ENCODE assay signal across 8 mouse cellular contexts in the genomic region with DNA sequence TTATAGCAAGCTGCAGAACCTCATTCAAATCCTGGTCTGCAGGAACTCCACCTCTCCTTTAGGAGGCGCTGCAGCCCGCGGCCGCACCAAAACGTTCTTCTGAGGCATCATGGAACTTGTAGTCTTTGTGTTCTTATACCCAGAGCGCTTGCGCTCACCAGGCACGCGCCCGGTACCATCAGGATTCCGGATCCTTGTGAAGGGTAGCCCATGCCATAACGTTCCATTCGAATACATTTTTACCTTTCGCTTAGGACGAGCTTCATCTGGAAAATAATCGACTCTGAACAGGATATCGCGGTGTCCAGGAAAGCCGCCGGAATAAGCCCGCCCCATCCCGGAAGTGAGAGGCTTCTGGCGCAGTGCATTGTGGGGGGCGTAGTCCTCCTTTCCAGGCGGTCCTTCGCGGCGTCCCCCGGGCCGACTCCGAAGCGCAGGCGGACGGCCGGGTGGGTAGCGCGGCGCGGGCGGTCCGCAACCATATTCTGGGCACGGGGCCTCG. TPM values are rescaled to one million over a fixed set of nuclear protein-coding genes. Genes with fewer than 3 reads are reported as not detected.
DNase-seq lines count a peak whose midpoint lies in the region; ATAC-seq and TF ChIP-seq lines count a peak whose summit lies in the region.

TSS of gene Thap11 (plus strand) at position 418 of the 502 bp plus-strand sequence.

- H3K4me2 ChIP-seq in embryonic facial prominence, embryonic 14.5 days (ENCODE audit: low read depth, low read length) = peak within 1 kb of the TSS; percentile 97
- H3K4me2 ChIP-seq in limb, embryonic 14.5 days (replicated peaks; ENCODE audit: low read depth, low read length, severe bottlenecking) = peak within 1 kb of the TSS; percentile 96
- H3K4me2 ChIP-seq in midbrain, postnatal 0 days (ENCODE audit: low read depth, low read length, poor library complexity, severe bottlenecking) = peak within 1 kb of the TSS; percentile 80

- peaks cover 12% of the 10 kb centered on the region for H3K36me3 ChIP-seq in embryonic facial prominence, embryonic 14.5 days (ENCODE audit: control insufficient read depth, insufficient read depth, low read length)
- H3K36me3 ChIP-seq in limb, embryonic 14.5 days (ENCODE audit: control insufficient read depth, insufficient read depth, low read length) = 0 out of 2 replicates have a peak, but pooled peaks cover 5% of the 10 kb centered on the region
- no peaks in the 10 kb centered on the region for H3K36me3 ChIP-seq in midbrain, postnatal 0 days (ENCODE audit: insufficient read depth, low read length)

- DNase-seq in 3T3-L1 (ENCODE audit: low read depth, low spot score) = peak; percentile 97
- peak; percentile 64 to 84 for DNase-seq in adrenal gland, postnatal 4 days (ENCODE audit: low spot score in 2 of 2)
- peak; percentile 97 for DNase-seq in embryonic facial prominence, embryonic 14.5 days (ENCODE audit: low spot score)
- DNase-seq in heart, adult 8-10 months (ENCODE audit: low spot score) = peak; percentile 91
- DNase-seq in kidney, adult 9 months = peak; percentile 93
- peak; percentile 97 for DNase-seq in limb, embryonic 14.5 days (ENCODE audit: low spot score)
- DNase-seq in midbrain, postnatal 0 days (ENCODE audit: low spot score) = peak; percentile 95
- peak; percentile 84 to 92 for DNase-seq in spleen, postnatal 14 days (ENCODE audit: low spot score in 2 of 2)

- TF ChIP-seq POLR2A in limb, embryonic 14.5 days (IDR thresholded peaks at IDR 0.05; ENCODE audit: borderline replicate concordance, extremely low read depth, insufficient read depth, insufficient read length) = peak; percentile 66; the same call in 1 of the 2 replicates

- H3K9ac ChIP-seq in embryonic facial prominence, embryonic 14.5 days (ENCODE audit: low read depth, low read length) = peak within 1 kb of the TSS; percentile 85
- peak within 1 kb of the TSS; percentile 78 for H3K9ac ChIP-seq in limb, embryonic 14.5 days (ENCODE audit: low read depth, low read length, severe bottlenecking)
- H3K9ac ChIP-seq in midbrain, postnatal 0 days (replicated peaks; ENCODE audit: low read length, poor library complexity, severe bottlenecking) = peak within 1 kb of the TSS; percentile 84

- ATAC-seq in embryonic facial prominence, embryonic 14.5 days (ENCODE audit: low read depth) = peak; percentile 94
- peak; percentile 92 for ATAC-seq in limb, embryonic 14.5 days (ENCODE audit: low FRiP score, low read depth)
- ATAC-seq in midbrain, postnatal 0 days (ENCODE audit: low FRiP score) = peak; percentile 91

- peak within 1 kb of the TSS; percentile 87 for H3K27ac ChIP-seq in embryonic facial prominence, embryonic 14.5 days (replicated peaks; ENCODE audit: low read depth, low read length)
- peak within 1 kb of the TSS; percentile 85 for H3K27ac ChIP-seq in limb, embryonic 14.5 days (replicated peaks; ENCODE audit: low read depth, low read length)
- peak within 1 kb of the TSS; percentile 88 for H3K27ac ChIP-seq in midbrain, postnatal 0 days (ENCODE audit: low read depth, low read length)

- 0% methylated on average over 39 of the region's 43 CpGs for WGBS in embryonic facial prominence, embryonic 14.5 days
- WGBS in limb, embryonic 14.5 days = 1% methylated on average over 42 of the region's 43 CpGs
- WGBS in midbrain, postnatal 0 days = under 1% methylated on average over 41 of the region's 43 CpGs

- TF ChIP-seq CTCF in midbrain, postnatal 0 days (IDR thresholded peaks at IDR 0.05) = peak; percentile 89

- no peaks in the 10 kb centered on the region for H3K27me3 ChIP-seq in embryonic facial prominence, embryonic 14.5 days (replicated peaks; ENCODE audit: control insufficient read depth, insufficient read depth, low read length)
- no peaks in the 10 kb centered on the region for H3K27me3 ChIP-seq in limb, embryonic 14.5 days (ENCODE audit: control insufficient read depth, insufficient read depth, low read length)
- H3K27me3 ChIP-seq in midbrain, postnatal 0 days (ENCODE audit: insufficient read depth, low read length) = no peaks in the 10 kb centered on the region

- peak within 1 kb of the TSS; percentile 82 for H3K4me3 ChIP-seq in embryonic facial prominence, embryonic 14.5 days (ENCODE audit: low read depth, low read length)
- peak within 1 kb of the TSS; percentile 79 for H3K4me3 ChIP-seq in limb, embryonic 14.5 days (replicated peaks; ENCODE audit: low read length)
- peak within 1 kb of the TSS; percentile 79 for H3K4me3 ChIP-seq in midbrain, postnatal 0 days (ENCODE audit: low read depth, low read length)

- H3K4me1 ChIP-seq in embryonic facial prominence, embryonic 14.5 days (ENCODE audit: control insufficient read depth, insufficient read depth, low read length) = peaks cover 30% of the 10 kb centered on the region
- peaks cover 32% of the 10 kb centered on the region for H3K4me1 ChIP-seq in limb, embryonic 14.5 days (ENCODE audit: control insufficient read depth, insufficient read depth, low read length)
- peaks cover 17% of the 10 kb centered on the region for H3K4me1 ChIP-seq in midbrain, postnatal 0 days (ENCODE audit: insufficient read depth, low read length)

- H3K9me3 ChIP-seq in embryonic facial prominence, embryonic 14.5 days (ENCODE audit: control insufficient read depth, low read length) = no peaks in the 10 kb centered on the region
- no peaks in the 10 kb centered on the region for H3K9me3 ChIP-seq in limb, embryonic 14.5 days (ENCODE audit: control insufficient read depth, low read length)
- no peaks in the 10 kb centered on the region for H3K9me3 ChIP-seq in midbrain, postnatal 0 days (ENCODE audit: low read length)

RNA-seq across cellular contexts. Expression of gene Thap11, which starts in this region (rescaled TPM):
- total RNA-seq in adrenal gland, postnatal 4 days (2021) = 10 to 100 TPM; 40.0 to 42.2 TPM
- polyA plus RNA-seq in embryonic facial prominence, embryonic 14.5 days (2014; fragmentation: Nextera tagmentation; extraction: Ambion mirVana) = 59.6 and 61.8 TPM in 2 replicates
- 10 to 100 TPM; 26.4 to 30.7 (median 28.0) TPM for total RNA-seq in heart, adult 8-10 months (2022)
- 70.7 and 83.1 TPM in 2 replicates for polyA plus RNA-seq in limb, embryonic 14.5 days (2012; rRNA removed)
- 62.5 and 68.4 TPM in 2 replicates for polyA plus RNA-seq in limb, embryonic 14.5 days (2014; fragmentation: Nextera tagmentation; extraction: Ambion mirVana)
- total RNA-seq in midbrain, postnatal 0 days (2014; rRNA removed) = 52.0 and 80.1 TPM in 2 replicates
- 40.1 and 42.9 TPM in 2 replicates for polyA plus RNA-seq in midbrain, postnatal 0 days (2015; fragmentation: Nextera tagmentation; extraction: Ambion mirVana)

Comparison
In these comparisons a context has a peak if more than half of its experiments do, and no peak if none do; other contexts are left out.
1. Peak in every context shown above with its lines: DNase-seq, ATAC-seq, H3K4me3 ChIP-seq and H3K27ac ChIP-seq.